Mouse (Mus musculus) ovary, postnatal 36 days (tissue): ENCODE measurements around the gene Ppp4r3a.
"Not testable (repeated sequence)": the region's sequence is repeated elsewhere in the genome, so short reads cannot be mapped to it uniquely, and the experiment has no call there.

Experiments used
- DNase-seq: peaks from one replicate; pipeline ENCODE4 v3.0.0; 2022; ENCODE audit warnings: low spot score, mixed read lengths

The Ppp4r3a gene

DNA sequence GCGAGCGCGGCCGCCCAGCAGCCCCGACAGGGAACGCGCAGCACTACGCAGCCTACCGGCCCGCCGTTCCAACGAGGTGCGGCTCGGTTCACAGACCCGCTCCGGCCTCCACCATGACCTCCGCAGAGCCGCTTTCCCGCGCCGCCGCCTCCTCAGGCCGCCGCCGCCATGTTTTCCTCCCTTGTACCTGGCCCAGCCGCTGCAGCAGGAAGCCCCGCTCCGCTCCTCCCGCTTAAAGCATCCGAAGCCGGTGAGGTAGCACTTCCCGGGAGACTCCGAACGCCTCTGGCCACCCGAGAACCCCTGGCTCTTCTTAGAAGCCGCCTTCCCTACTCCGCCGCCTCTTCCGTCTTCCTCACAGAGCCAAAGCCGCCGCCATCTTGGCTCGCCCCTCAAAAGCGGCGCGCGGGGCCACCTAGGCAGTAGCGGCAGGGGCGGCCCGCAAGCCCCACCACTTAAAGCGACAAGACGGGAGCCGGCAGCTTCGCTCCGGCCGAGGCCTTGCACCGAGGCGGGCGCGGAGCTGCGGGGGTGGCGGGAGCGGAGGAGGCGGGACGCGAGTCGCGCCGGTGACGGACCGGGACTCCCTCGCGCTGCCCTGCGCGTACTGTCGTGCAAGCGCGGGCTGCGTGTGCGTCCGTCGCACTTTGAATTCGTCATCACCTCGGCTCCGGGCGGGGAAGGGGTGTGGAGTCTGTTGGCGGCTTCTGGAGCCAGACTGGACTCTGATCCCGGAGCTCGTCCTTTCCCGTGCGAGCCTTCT, at the start of gene Ppp4r3a:
TSS of gene Ppp4r3a (minus strand) at position 627 of the 763 bp plus-strand sequence.
- DNase-seq, result peak; percentile 95

GRCm38 (mm10) chr12:101123013-101123412, 39.5 kb upstream of the Ppp4r3a start:
- no peak for DNase-seq

DNA sequence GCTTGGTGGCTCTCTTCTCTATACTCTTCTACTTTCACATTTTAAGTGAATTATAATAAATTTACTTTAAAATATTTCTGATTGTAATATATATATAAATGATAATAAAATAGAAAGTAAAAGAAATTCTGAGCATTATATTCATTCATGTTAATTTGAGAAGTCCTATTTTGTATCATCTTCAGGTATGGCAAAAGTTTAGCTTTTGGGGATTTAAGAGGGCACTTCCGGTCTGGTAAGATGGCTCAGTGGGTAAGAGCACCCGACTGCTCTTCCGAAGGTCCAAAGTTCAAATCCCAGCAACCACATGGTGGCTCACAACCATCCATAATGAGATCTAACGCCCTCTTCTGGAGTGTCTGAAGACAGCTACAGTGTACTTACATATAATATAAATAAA, 38.6 kb upstream of the Ppp4r3a start:
- not testable (repeated sequence) for DNase-seq

DNA sequence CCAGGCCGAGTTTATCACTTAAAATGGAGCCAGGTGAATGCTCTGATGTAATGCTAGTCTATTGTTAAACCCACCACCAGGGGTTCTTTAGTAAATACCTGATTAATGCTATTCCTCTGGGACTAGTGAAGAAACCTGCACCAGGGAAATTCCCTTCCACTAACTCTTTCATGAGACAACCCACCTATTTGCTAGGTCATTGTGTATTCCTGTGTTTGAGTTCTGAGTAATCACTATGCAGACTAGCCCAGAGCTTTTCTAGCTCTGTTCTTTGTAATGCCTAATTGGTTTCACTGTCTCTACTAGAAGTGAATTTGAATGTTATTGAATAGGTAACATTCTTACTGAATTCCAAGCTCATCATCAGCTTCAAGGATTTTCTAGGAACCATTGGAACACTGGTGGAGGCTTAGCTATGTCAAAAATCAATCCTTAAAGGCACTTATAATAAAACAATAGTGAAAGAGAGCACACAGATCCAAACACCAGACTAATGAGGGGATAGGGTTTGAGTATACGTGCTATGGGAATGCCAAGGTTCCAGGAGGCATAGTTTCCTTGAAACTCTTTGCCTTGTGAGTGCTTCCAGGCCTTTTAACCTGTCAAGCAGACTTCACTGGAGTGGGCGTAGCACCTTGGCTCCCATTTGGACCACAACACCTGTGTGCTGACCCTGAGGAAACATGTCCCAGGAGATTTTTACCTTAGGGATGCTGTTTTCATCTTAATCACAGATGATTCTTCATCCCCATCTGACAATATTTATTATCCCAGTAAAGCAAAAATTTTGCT, 26.5 kb upstream of the Ppp4r3a start:
- not testable (repeated sequence) for DNase-seq

DNA sequence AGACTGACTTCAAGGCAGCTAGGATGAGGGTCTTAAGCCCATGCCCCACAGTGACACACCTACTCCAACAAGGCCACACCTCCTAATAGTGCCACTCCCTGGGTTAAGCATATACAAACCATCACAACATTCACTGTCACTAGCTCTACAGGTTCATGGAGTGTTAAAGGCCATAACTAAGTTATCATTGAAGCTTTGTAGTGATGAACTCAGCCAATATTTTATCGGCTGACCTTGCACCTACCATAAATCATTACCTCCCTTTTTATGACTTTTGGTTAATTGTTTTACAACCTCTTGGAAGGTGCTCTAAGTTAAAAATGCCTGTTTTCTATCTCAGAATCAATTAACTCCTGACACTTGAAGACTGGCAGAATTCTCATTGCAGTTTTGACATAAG, 24.2 kb upstream of the Ppp4r3a start:
- DNase-seq, result no peak

DNA sequence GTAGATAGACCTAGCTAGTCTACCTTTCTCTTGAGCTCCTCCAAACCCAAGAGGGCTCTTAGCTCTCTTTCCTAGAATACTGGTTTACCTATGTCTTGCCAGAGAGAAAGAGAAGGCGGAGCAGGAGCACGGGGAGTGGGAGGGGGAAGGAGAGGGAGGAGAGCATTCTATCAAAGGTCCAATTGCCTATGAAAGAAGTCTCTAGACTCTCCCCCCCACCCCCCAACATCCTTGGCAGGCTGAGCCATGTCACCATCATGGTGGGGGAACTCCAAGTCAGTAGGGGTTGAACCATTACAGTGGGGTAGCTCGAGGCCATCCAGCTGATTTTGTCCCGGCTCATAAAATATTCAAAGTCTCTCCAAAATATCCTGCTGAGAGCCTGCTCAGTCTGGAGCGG, 22.1 kb upstream of the Ppp4r3a start:
- DNase-seq, result no peak

- DNase-seq, result no peak
These were observed 19.1 kb upstream of the Ppp4r3a start for GRCm38 (mm10) chr12:101102648-101103047.

GRCm38 (mm10) chr12:101093678-101094077, 10.2 kb upstream of the Ppp4r3a start:
- not testable (repeated sequence) for DNase-seq

- DNase-seq, result no peak
These were observed 6.5 kb upstream of the Ppp4r3a start for GRCm38 (mm10) chr12:101089955-101090354.

GRCm38 (mm10) chr12:101087406-101087805, 3.9 kb upstream of the Ppp4r3a start:
- DNase-seq, result no peak

GRCm38 (mm10) chr12:101084881-101085666, 1.6 kb upstream of the Ppp4r3a start:
- DNase-seq, result no peak

- DNase-seq, result no peak
These were observed 735 bp upstream of the Ppp4r3a start for GRCm38 (mm10) chr12:101084237-101084636.

- no peak for DNase-seq
These were observed 315 bp upstream of the Ppp4r3a start for GRCm38 (mm10) chr12:101083839-101084195.

DNA sequence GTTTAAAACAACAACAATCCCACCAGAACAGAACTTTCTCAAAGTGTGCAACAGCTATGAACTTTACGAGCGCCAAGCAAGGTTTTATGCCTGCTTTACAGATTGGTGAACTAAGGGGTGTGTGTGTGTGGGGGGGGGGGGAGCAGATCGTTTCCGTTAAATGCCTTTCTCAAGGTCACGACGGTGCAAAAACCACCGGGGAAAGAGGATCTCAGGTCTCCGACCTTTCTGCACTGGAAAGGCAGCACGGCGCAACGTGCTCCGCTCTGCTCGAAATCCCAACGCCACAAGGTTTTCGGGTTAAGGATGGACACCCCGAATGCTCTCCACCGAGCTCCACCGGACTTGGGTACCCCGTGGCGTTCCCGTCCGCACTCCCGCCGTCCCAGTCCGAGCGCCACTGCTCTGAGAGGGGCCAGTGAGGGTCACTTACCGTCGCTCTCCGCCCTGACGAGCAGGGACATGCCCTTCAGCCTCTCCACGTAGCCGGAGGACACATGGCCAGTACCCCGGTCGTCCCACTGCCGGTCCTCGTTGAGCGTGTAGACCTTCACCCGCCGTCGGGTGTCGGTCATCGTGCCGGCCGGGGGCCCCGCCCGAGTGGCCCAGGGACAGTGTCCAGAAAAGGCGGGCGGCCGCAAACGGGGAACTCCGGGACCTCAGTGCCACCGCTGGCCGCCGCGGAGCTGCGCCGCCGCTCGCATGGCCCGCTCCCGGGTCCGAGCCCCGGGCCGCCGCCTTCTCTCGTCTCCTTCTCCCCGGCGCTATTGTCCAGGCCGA, 1.0 kb downstream of the Ppp4r3a start:
- DNase-seq, result no peak

- DNase-seq, result no peak
These were observed 5.5 kb downstream of the Ppp4r3a start for GRCm38 (mm10) chr12:101077955-101078354.

- no peak for DNase-seq
These were observed 8.1 kb downstream of the Ppp4r3a start for GRCm38 (mm10) chr12:101075433-101075832.

- DNase-seq, result no peak
These were observed 8.6 kb downstream of the Ppp4r3a start for GRCm38 (mm10) chr12:101074821-101075429.

DNA sequence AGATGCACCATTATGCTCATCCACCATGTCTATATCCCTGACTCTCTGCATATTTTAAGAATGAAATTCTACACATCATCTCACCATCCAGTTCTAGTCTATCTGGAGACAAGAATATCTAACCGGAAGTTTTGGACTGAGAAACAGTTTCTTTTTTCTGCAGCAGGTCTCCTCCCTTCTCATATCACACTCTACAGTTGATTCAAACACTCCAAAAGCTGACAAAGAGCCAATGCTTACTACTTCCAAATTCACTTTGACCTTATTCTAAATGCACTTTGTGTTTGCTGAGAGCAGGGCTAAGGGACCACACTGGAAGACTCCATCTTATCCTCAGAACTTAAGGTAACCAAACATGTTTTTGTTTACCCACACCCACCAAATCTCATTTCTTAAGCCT, 13.7 kb downstream of the Ppp4r3a start:
- DNase-seq, result no peak

- DNase-seq, result no peak
These were observed 17.2 kb downstream of the Ppp4r3a start for GRCm38 (mm10) chr12:101066329-101066728.

- no peak for DNase-seq
These were observed 43.5 kb downstream of the Ppp4r3a start for GRCm38 (mm10) chr12:101039956-101040355.
